Mouse (Mus musculus) brain, embryonic 18.5 days (tissue): ENCODE results near the gene Ccdc144b.

ENCODE experiments used
- DNase-seq: peaks from one replicate; pipeline ENCODE4 v3.0.0-alpha.2; 2012; ENCODE audit warnings: low read depth, low spot score

Ccdc144b gene

GRCm38 (mm10) chr3:36053447-36053846, at the start of gene Ccdc144b:
Gene Ccdc144b, minus strand, starts transcription at chr3:36053547.
- DNase-seq = no peak

- DNase-seq = no peak
Measured at GRCm38 (mm10) chr3:36095371-36095770, 42.0 kb upstream of the Ccdc144b start.

GRCm38 (mm10) chr3:36087591-36087990, 34.2 kb upstream of the Ccdc144b start:
- DNase-seq = no peak

DNA sequence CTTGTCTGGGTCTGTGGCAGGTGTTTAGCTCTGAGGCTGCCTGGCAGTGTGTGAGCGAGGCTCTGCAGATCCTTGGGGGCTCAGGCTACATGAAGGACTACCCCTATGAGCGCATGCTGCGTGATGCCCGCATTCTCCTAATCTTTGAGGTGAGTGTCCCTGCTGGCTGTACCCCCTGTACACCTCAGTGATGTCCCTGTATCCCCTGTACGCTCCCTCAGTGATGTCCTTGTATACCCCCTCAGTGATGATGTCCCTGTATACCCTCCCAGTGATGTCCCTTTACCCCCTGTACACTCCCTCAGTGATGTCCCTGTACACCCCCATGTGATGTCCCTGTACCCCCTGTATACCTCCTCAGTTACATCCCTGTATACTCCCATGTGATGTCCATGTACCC, 32.0 kb upstream of the Ccdc144b start:
- no peak for DNase-seq

DNA sequence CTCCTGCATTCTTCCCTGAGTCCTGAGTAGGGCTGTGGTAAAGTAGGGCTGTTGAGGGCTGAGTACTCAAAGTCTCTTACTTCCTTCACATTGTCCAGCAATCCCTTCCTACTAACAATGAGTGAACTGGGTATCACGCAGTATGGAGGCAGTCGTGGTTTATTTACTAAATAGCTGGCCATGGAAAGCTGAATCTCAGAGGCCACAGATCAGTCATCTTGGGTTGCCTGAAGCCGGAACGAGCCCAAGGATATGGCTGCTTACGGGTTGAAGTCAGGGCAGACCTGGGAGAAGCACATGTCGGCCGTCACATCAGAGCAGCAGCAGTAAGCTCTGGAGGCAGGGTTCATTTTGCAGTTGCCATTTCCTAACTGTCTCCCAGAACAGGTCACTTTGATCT, 30.0 kb upstream of the Ccdc144b start:
- DNase-seq = no peak

DNA sequence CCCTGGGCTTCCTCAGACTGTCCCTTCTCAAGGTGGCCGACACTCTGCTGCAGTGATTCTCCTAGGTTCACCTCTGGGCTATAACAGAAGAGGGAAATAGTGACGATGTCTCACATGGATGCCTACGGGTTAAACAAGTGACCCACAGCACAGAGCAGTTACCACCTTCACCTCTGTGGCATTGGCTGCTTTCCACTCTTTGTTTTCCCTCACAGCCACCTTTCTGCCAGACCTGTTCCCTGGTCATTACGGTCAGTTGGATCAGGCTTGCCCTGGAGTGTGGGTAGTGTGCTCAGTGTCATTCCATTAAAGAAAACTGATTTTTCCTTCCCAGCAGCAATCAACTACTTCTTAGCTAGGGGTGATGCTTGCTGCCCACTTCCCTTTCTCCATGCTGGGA, 29.5 kb upstream of the Ccdc144b start:
- no peak for DNase-seq

DNA sequence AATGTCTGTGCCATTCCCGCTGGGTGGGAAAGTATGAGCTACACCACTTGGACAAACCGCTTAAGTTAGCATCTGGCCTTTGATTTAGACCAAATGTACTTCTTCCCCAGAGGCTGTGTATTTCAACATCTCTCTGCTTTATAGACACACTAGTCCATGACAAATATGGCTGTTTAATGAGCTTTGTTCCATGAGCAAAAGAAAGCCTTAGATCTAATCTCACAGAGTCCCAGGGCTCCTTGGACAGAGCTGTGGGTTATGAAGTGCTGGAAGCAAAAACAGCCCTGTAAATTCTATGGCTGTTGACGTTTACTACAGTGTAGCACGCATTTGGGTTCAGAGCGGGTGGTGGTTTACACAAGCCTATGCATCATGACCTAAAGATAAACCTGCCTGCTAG, 27.4 kb upstream of the Ccdc144b start:
- DNase-seq = no peak

DNA sequence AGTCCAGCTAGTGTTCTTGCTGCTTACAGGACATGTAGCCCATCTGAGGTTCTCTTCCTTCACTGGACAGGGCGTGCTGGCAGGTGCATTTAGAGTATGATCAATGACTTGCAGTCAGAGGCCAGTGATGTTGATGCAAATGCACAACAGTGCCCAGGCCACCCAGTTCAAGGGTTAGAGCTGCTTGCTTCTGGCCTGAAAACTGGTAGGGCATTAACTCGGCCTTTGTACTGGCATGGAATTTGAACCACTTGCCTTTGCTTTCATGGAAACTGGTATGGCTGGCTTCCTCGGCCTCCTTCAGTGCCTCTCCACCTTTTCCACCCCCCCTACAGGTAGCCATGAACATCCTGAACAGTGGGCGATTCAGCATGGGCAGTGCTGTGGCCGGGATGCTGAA, 26.5 kb upstream of the Ccdc144b start:
- no peak for DNase-seq

GRCm38 (mm10) chr3:36077386-36077785, 24.0 kb upstream of the Ccdc144b start:
- no peak for DNase-seq

DNA sequence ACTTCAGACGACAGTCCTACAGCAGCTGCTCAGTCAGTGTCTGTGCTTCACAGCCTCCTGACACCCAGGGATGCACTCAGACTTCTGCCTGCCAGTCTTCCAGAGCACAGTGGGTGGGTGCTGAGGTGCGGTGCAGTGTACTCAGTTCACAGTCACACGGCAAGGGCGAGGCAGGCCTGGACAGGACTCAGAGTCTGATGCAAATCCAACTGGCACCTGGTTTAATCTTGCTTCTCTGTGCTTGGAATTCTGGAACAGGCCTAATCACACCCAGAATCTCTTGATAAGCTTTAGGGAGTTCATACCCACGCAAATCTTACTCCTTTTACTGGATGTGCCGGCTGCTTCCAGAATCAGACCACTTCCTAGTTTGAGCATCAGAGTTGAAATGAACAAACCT, 22.1 kb upstream of the Ccdc144b start:
- DNase-seq = no peak

DNA sequence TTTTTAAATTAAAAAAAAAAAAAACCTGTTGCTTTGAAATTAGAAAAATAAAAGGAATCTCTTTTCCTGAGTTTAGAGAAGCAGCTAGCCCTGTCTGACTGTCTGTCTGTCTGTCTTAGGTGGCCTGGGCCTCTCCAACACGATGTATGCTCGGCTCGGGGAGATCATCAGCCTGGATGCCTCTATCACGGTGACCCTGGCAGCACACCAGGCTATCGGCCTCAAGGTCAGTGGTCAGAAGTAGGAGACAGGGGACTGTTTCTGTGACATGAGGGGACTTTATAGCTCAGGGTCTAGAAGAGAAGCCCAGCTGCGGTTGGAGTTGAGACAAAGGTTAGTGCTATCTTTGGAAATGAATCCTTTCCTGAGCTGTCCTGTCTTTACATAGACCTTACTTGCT, 20.9 kb upstream of the Ccdc144b start:
- no peak for DNase-seq

- no peak for DNase-seq
Measured at GRCm38 (mm10) chr3:36071047-36071446, 17.7 kb upstream of the Ccdc144b start.

GRCm38 (mm10) chr3:36070436-36070835, 17.1 kb upstream of the Ccdc144b start:
- DNase-seq = no peak

GRCm38 (mm10) chr3:36067731-36068130, 14.4 kb upstream of the Ccdc144b start:
- no peak for DNase-seq

GRCm38 (mm10) chr3:36065843-36066651, 12.7 kb upstream of the Ccdc144b start, which contains the start of gene Acad9:
Gene Acad9, plus strand, starts transcription at chr3:36065979.
- peak; percentile 94 for DNase-seq

DNA sequence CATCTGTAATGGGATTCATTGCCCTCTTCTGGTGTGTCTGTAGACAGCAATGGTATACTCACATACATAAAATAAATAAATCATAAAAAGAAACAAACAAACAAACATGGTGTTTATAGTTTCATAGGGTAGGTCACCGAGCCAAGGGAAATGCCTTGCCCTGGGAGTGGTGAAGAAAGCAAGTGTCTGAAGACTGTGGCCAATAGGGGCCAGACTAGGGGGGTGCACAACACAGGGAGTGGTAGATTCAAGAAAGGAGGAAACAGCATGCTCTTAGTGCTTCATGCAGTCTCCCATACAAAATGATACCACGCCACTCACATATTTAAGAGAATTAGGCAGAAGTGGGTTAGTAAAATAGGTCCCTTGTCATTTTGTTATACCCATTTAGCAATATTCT, 11.8 kb upstream of the Ccdc144b start:
- no peak for DNase-seq

DNA sequence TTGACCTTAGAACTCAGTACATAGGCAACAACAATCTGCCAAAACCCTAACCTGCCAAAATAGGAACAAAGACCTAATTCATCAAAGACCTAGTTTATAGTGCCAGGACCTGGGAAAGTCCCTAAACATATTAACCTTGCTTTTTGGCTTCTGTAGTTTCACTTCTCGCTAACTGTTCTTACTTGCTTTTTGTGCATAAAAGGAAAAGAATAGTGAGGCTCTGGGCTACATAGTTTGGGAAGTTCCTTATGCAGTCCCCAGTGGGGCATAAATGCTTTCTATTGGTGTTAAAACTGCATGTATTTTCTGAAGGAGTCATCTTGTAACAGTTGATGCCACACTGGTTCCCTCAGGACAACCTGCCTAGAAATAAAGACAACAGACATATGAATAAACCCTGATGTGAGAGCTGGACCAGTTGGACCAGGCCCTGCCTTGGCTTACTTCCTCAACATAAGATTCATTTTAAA, 11.3 kb upstream of the Ccdc144b start:
- DNase-seq = no peak

GRCm38 (mm10) chr3:36060096-36060850, 6.9 kb upstream of the Ccdc144b start:
- no peak for DNase-seq

DNA sequence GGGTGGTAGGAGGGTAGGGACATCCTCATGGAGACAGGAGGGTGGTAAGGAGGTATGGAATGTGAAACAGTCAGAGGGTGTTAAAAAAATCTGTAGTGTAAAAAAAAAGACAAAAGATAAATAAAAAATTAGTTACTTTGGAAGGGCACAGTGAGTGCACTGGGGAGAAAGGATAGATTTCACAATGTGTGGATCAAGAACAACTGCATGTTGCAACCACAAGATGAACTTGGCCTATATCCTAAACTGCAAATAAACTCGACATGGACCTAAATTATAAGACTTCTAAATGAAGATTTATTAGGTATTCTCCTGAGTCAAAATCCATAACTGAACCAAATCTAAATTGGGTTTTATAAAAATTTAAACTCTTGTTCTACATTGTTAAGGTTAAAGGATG, 4.2 kb downstream of the Ccdc144b start:
- no peak for DNase-seq

- no peak for DNase-seq
Measured at GRCm38 (mm10) chr3:36045086-36045485, 8.3 kb downstream of the Ccdc144b start.

GRCm38 (mm10) chr3:36044520-36044919, 8.8 kb downstream of the Ccdc144b start:
- no peak for DNase-seq

GRCm38 (mm10) chr3:36031740-36032510, 21.4 kb downstream of the Ccdc144b start:
- DNase-seq = no peak
